Mouse (Mus musculus) kidney, embryonic 14.5 days (tissue): ENCODE measurements around the gene Atp1a4. TPM values are rescaled to one million over a fixed set of nuclear protein-coding genes. Genes with fewer than 3 reads are reported as not detected.

Source experiments
- ATAC-seq: fragments of 200-750 bp; cut with Nextera tagmentation; 2 replicates; pipeline ENCODE4 v1.8.0; 2017; ENCODE audit warnings: moderate number of reproducible peaks, mild to moderate bottlenecking, moderate TSS enrichment, moderate library complexity; ENCODE audit not compliant: low FRiP score, low TSS enrichment
- H3K27ac ChIP-seq: fragments of 300-500 bp; sonication (generic); 2 replicates; pipeline ENCODE4 v1.5.1; 2014; ENCODE audit warnings: low read depth, mild to moderate bottlenecking, low read length, moderate library complexity, mixed read lengths
- H3K27me3 ChIP-seq: fragments of 300-500 bp; sonication (generic); 2 replicates; pipeline ENCODE4 v1.6.1; 2014; ENCODE audit warnings: mild to moderate bottlenecking, low read length; ENCODE audit not compliant: control insufficient read depth, insufficient read depth
- H3K36me3 ChIP-seq: fragments of 300-500 bp; sonication (generic); 2 replicates; pipeline ENCODE4 v1.6.1; 2014; ENCODE audit warnings: low read length, mixed read lengths; ENCODE audit not compliant: control insufficient read depth, insufficient read depth
- H3K4me1 ChIP-seq: fragments of 300-500 bp; sonication (generic); 2 replicates; pipeline ENCODE4 v1.6.1; 2014; ENCODE audit warnings: low read length, mixed read lengths; ENCODE audit not compliant: control insufficient read depth, insufficient read depth
- H3K4me2 ChIP-seq: fragments of 300-500 bp; sonication (generic); replicated peaks from 2 replicates; pipeline ENCODE4 v1.6.1; 2014; ENCODE audit warnings: low read depth, mild to moderate bottlenecking, low read length
- H3K4me3 ChIP-seq: fragments of 300-500 bp; sonication (generic); 2 replicates; pipeline ENCODE4 v1.5.1; 2014; ENCODE audit warnings: mild to moderate bottlenecking, low read length
- H3K9ac ChIP-seq: fragments of 300-500 bp; sonication (generic); 2 replicates; pipeline ENCODE4 v1.6.1; 2014; ENCODE audit warnings: low read depth, mild to moderate bottlenecking, low read length, moderate library complexity
- H3K9me3 ChIP-seq: fragments of 300-500 bp; sonication (generic); 2 replicates; pipeline ENCODE4 v1.6.1; 2016; ENCODE audit warnings: low read length; ENCODE audit not compliant: control insufficient read depth
- WGBS: fragments of 180-500 bp; shearing (Covaris S2); extraction: QIAGEN DNeasy Blood & Tissue Kit; methylation state at CpG from one replicate; pipeline ENCODE4 v1.1.7; 2014; 5-methylcytosine and 5-hydroxymethylcytosine counted together
- polyA plus RNA-seq: library from polyadenylated mRNA; unstranded; fragments of >200 nt; fragmentation: Nextera tagmentation; extraction: Ambion mirVana; gene quantifications from 2 replicates; pipeline ENCODE4 v1.2.1, GENCODE M21; 2014

The Atp1a4 gene
- polyA plus RNA-seq, 1 experiment from 2014 or later: not detected

- Histone ChIP-seq H3K4me1 (no peaks in the 10 kb centered on the region), H3K9ac (no peak overlapping the region), H3K36me3 (peaks cover 77% of the 10 kb centered on the region), H3K27me3 (no peaks in the 10 kb centered on the region), H3K4me3 (no peak overlapping the region), H3K9me3 (no peaks in the 10 kb centered on the region), H3K4me2 (no peak overlapping the region), H3K27ac (no peak overlapping the region)
- 93% methylated on average over 3 of the region's 3 CpGs for WGBS
- no peak for ATAC-seq
These were observed 76.4 kb downstream of the Atp1a4 start for GRCm38 (mm10) chr1:172181777-172182176.

- WGBS: 41% methylated on average over 4 of the region's 4 CpGs
These were observed 77.3 kb downstream of the Atp1a4 start for GRCm38 (mm10) chr1:172180881-172181280.

GRCm38 (mm10) chr1:172179102-172179501, 79.1 kb downstream of the Atp1a4 start:
- WGBS: 56% methylated on average over 7 of the region's 7 CpGs
- no peak overlapping the region for H3K9ac ChIP-seq
- H3K36me3 ChIP-seq: peaks cover 80% of the 10 kb centered on the region
- H3K4me2 ChIP-seq: no peak overlapping the region
- H3K27me3 ChIP-seq: no peaks in the 10 kb centered on the region
- H3K4me3 ChIP-seq: no peak overlapping the region
- no peak for ATAC-seq
- no peaks in the 10 kb centered on the region for H3K9me3 ChIP-seq
- H3K4me1 ChIP-seq: no peaks in the 10 kb centered on the region
- H3K27ac ChIP-seq: peak overlapping the region; percentile 37; the same call in 1 of the 2 replicates

More at GRCm38 (mm10) chr1:172180881-172181280, 77.3 kb downstream of the Atp1a4 start:
- H3K27me3 ChIP-seq: no peaks in the 10 kb centered on the region
- no peaks in the 10 kb centered on the region for H3K4me1 ChIP-seq
- H3K9ac ChIP-seq: no peak overlapping the region
- no peaks in the 10 kb centered on the region for H3K9me3 ChIP-seq
- H3K4me3 ChIP-seq: no peak overlapping the region
- peaks cover 76% of the 10 kb centered on the region for H3K36me3 ChIP-seq
- H3K27ac ChIP-seq: no peak overlapping the region
- H3K4me2 ChIP-seq: no peak overlapping the region
- no peak for ATAC-seq

GRCm38 (mm10) chr1:172177791-172178190, 80.4 kb downstream of the Atp1a4 start:
- H3K9me3 ChIP-seq: no peaks in the 10 kb centered on the region
- H3K36me3 ChIP-seq: peaks cover 91% of the 10 kb centered on the region
- no peak overlapping the region for H3K27ac ChIP-seq
- no peak overlapping the region for H3K4me2 ChIP-seq
- WGBS: 84% methylated on average over 7 of the region's 7 CpGs
- no peak for ATAC-seq
- H3K9ac ChIP-seq: no peak overlapping the region
- H3K4me3 ChIP-seq: no peak overlapping the region
- no peaks in the 10 kb centered on the region for H3K27me3 ChIP-seq
- no peaks in the 10 kb centered on the region for H3K4me1 ChIP-seq

Other genes with a start within 250 kb of the Atp1a4 start
- gene Vangl2, start 230.0 kb downstream of the Atp1a4 start, polyA plus RNA-seq: 18.2 and 19.0 TPM in 2 replicates
- not detected in 2 replicates for gene Nhlh1, start 200.8 kb downstream of the Atp1a4 start, polyA plus RNA-seq
- 78.1 and 194 TPM in 2 replicates for gene Copa, start 175.9 kb downstream of the Atp1a4 start, polyA plus RNA-seq
- gene Ncstn, start 175.6 kb downstream of the Atp1a4 start, polyA plus RNA-seq: 66.5 and 136 TPM in 2 replicates
- gene Pex19, start 131.7 kb downstream of the Atp1a4 start, polyA plus RNA-seq: 95.1 and 138 TPM in 2 replicates
- gene Dcaf8, start 110.3 kb downstream of the Atp1a4 start, polyA plus RNA-seq: 78.3 and 114 TPM in 2 replicates
- gene Pea15a, start 51.6 kb downstream of the Atp1a4 start, polyA plus RNA-seq: 56.0 and 87.0 TPM in 2 replicates
- gene Casq1, start 38.5 kb downstream of the Atp1a4 start, polyA plus RNA-seq: 2.8 and 3.5 TPM in 2 replicates
- gene Igsf8, start 3.2 kb upstream of the Atp1a4 start, polyA plus RNA-seq: 39.5 and 53.1 TPM in 2 replicates
- gene Atp1a2, start 39.6 kb upstream of the Atp1a4 start, polyA plus RNA-seq: 0.66 and 0.96 TPM in 2 replicates
- gene Kcnj9, start 70.9 kb upstream of the Atp1a4 start, polyA plus RNA-seq: 0.20 TPM in 1 of 2 replicates, not detected in the other
- 0.31 and 0.57 TPM in 2 replicates for gene Kcnj10, start 82.8 kb upstream of the Atp1a4 start, polyA plus RNA-seq
- gene Pigm, start 118.1 kb upstream of the Atp1a4 start, polyA plus RNA-seq: 9.5 and 12.1 TPM in 2 replicates
- gene Slamf9, start 216.9 kb upstream of the Atp1a4 start, polyA plus RNA-seq: 0.74 and 0.97 TPM in 2 replicates
- 37.8 and 41.8 TPM in 2 replicates for gene Igsf9, start 223.4 kb upstream of the Atp1a4 start, polyA plus RNA-seq
- gene Tagln2, start 241.6 kb upstream of the Atp1a4 start, polyA plus RNA-seq: 81.0 and 139 TPM in 2 replicates